Mouse (Mus musculus): Measurements from ENCODE around the gene Clcn5. TPM values are rescaled to one million over a fixed set of nuclear protein-coding genes. Genes with fewer than 3 reads are reported as not detected.
A peak's percentile ranks its signal among the peaks of the same experiment; 100 is the strongest.

Clcn5 gene
- polyA plus RNA-seq (2016; fragmentation: Nextera tagmentation; extraction: Ambion mirVana): 12.8 and 17.8 TPM in 2 replicates

DNA sequence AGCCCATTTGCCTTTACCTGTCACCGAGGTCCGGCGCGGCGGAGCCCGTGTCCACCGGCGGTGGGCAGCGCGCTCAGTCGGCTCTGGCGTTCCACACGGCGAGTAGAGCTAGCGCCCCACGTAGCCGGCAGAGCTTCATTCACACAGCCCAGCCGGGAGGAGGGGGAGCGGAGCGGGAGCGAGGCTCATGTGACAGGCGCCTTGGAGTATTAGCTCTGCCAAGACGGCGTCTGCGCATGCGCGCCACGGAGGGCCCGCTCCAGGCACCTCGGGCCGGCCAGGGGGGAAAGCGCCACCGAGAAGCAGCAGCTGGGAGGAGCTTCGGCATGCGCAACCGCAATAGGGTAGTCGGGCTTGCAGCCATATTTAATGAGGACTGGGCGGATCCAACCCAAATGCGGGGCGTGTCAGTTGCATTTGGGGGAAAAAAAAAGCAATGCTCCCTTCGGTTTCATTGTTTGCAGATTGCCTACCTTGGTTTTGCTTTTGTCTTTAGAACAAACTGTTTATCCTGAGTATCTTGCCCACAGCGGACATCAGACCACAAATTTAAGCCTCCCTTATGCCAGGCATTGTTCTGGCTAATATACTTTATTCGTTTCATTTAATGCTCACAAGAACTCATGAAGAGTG lies at the start of gene Clcn5:
Clcn5 (minus strand) TSS at position 270 of the 633 bp plus-strand sequence.
- peaks cover 17% of the 10 kb centered on the region; the same call in 1 of the 2 replicates for H3K4me1 ChIP-seq
- WGBS: 10% methylated on average over 43 of the region's 43 CpGs
- H3K9me3 ChIP-seq (replicated peaks): no peaks in the 10 kb centered on the region

DNA sequence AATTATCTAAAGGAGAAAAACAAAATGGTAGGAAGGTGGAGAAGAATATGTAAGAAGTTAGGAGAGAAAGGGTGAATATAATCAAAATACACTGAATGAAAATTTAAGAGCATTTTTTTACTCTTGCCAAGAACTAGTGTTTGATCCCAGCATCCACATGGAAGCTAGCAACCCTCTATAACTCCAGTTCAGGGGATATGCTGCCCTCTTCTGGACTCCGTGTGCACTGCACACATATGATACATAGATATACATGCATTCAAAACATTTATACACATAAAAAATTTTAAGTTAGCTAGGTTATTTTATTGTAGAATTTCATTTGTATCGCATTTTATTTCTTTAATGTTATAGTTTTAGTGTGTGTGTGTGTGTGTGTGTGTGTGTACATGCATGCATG lies 6.3 kb upstream of the Clcn5 start:
- Histone ChIP-seq H3K27me3 (ENCODE audit: low read depth, poor library complexity, severe bottlenecking) (no peaks in the 10 kb centered on the region), H3K9me3 (replicated peaks) (no peaks in the 10 kb centered on the region), H3K4me1 (no peaks in the 10 kb centered on the region), H3K27ac (no peak overlapping the region), H3K4me3 (no peak overlapping the region), H3K36me3 (no peaks in the 10 kb centered on the region)
- no peak for DNase-seq (ENCODE audit: low spot score)
- 41% methylated on average over 2 of the region's 2 CpGs for WGBS

More for the DNA sequence above, at the start of gene Clcn5:
- peak; percentile 93 for DNase-seq (ENCODE audit: low spot score)
- Histone ChIP-seq H3K27me3 (ENCODE audit: low read depth, poor library complexity, severe bottlenecking) (peaks cover 9% of the 10 kb centered on the region; the same call in 1 of the 2 replicates), H3K36me3 (no peaks in the 10 kb centered on the region), H3K27ac (peak within 1 kb of the TSS; percentile 87), H3K4me3 (peak within 1 kb of the TSS; percentile 61)

GRCm38 (mm10) chrX:7322288-7322687 lies 3.1 kb upstream of the Clcn5 start:
- Histone ChIP-seq H3K9me3 (replicated peaks) (no peaks in the 10 kb centered on the region), H3K4me1 (no peaks in the 10 kb centered on the region), H3K27ac (no peak overlapping the region), H3K36me3 (no peaks in the 10 kb centered on the region), H3K27me3 (ENCODE audit: low read depth, poor library complexity, severe bottlenecking) (peaks cover 9% of the 10 kb centered on the region; the same call in 1 of the 2 replicates), H3K4me3 (no peak overlapping the region)
- DNase-seq (ENCODE audit: low spot score): peak; percentile 52
- WGBS: 14% methylated on average over 7 of the region's 7 CpGs

DNA sequence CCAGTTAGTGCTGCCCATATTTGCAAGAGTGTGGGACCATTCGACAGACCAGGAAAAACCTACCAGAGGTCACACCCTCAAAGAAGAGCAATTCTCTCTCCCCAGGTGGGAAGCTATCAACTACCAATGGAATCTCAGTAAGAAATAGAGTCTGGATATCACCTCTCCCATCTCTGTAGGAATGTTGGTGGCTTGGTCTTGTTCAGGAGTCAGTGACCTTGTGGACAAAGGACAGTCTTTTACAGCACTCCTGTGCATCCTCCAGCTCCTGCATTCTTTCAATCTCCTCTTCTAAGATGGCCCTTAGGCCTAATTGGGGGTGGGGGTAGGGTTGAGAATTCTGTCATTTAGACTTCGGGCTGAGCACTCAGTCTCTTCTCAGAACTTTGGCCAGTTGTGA lies 1.4 kb upstream of the Clcn5 start:
- no peaks in the 10 kb centered on the region for H3K9me3 ChIP-seq (replicated peaks)
- DNase-seq (ENCODE audit: low spot score): no peak
- H3K36me3 ChIP-seq: no peaks in the 10 kb centered on the region
- peaks cover 7% of the 10 kb centered on the region; the same call in 1 of the 2 replicates for H3K4me1 ChIP-seq
- H3K27ac ChIP-seq: no peak overlapping the region
- WGBS: 63% methylated on average over 2 of the region's 2 CpGs
- H3K27me3 ChIP-seq (ENCODE audit: low read depth, poor library complexity, severe bottlenecking): peaks cover 9% of the 10 kb centered on the region; the same call in 1 of the 2 replicates
- no peak overlapping the region for H3K4me3 ChIP-seq

- no peak for DNase-seq (ENCODE audit: low spot score)
- 12% methylated on average over 31 of the region's 37 CpGs for WGBS
These were observed 570 bp downstream of the Clcn5 start for GRCm38 (mm10) chrX:7318551-7319025.

GRCm38 (mm10) chrX:7315115-7315514 lies 4.0 kb downstream of the Clcn5 start:
- Histone ChIP-seq H3K27me3 (ENCODE audit: low read depth, poor library complexity, severe bottlenecking) (peaks cover 9% of the 10 kb centered on the region; the same call in 1 of the 2 replicates), H3K27ac (peak overlapping the region; percentile 42; the same call in 1 of the 2 replicates), H3K4me3 (no peak overlapping the region), H3K9me3 (replicated peaks) (no peaks in the 10 kb centered on the region), H3K36me3 (no peaks in the 10 kb centered on the region), H3K4me1 (peaks cover 17% of the 10 kb centered on the region; the same call in 1 of the 2 replicates)
- WGBS: 30% methylated on average over 10 of the region's 10 CpGs
- DNase-seq (ENCODE audit: low spot score): peak; percentile 29

More at GRCm38 (mm10) chrX:7318551-7319025, 570 bp downstream of the Clcn5 start:
- Histone ChIP-seq H3K4me1 (peaks cover 17% of the 10 kb centered on the region; the same call in 1 of the 2 replicates), H3K36me3 (no peaks in the 10 kb centered on the region), H3K4me3 (peak overlapping the region; percentile 61), H3K27me3 (ENCODE audit: low read depth, poor library complexity, severe bottlenecking) (peaks cover 9% of the 10 kb centered on the region; the same call in 1 of the 2 replicates), H3K27ac (peak overlapping the region; percentile 87), H3K9me3 (replicated peaks) (no peaks in the 10 kb centered on the region)

GRCm38 (mm10) chrX:7314645-7315044 lies 4.5 kb downstream of the Clcn5 start:
- Histone ChIP-seq H3K36me3 (no peaks in the 10 kb centered on the region), H3K9me3 (replicated peaks) (no peaks in the 10 kb centered on the region), H3K4me3 (no peak overlapping the region), H3K27ac (peak overlapping the region; percentile 42; the same call in 1 of the 2 replicates), H3K4me1 (peaks cover 17% of the 10 kb centered on the region; the same call in 1 of the 2 replicates), H3K27me3 (ENCODE audit: low read depth, poor library complexity, severe bottlenecking) (peaks cover 9% of the 10 kb centered on the region; the same call in 1 of the 2 replicates)
- DNase-seq (ENCODE audit: low spot score): peak; percentile 29
- WGBS: 33% methylated on average over 4 of the region's 4 CpGs

DNA sequence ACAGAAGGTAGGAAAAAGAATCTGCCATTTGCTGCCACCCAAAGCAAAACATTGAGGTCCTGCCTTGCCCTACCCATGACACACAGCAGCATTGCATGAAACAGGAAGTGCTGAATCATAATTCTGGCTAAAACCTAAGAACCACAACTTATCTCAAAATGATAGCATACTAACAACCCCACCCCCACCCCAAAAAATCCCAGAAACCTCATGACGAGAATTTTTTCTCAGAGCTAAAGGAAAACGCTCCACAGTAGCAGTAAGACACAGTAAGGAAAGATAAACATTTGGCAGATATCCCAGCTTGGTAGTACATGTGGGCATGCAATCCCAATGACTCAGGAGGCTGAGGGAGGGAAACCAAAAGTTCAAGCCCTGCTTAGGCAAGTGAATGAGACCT lies 10.9 kb downstream of the Clcn5 start:
- no peak overlapping the region for H3K27ac ChIP-seq
- H3K9me3 ChIP-seq (replicated peaks): no peaks in the 10 kb centered on the region
- H3K27me3 ChIP-seq (ENCODE audit: low read depth, poor library complexity, severe bottlenecking): no peaks in the 10 kb centered on the region
- no peaks in the 10 kb centered on the region for H3K4me1 ChIP-seq
- 82% methylated on average over 2 of the region's 2 CpGs for WGBS
- no peak overlapping the region for H3K4me3 ChIP-seq
- H3K36me3 ChIP-seq: no peaks in the 10 kb centered on the region
- DNase-seq (ENCODE audit: low spot score): no peak

DNA sequence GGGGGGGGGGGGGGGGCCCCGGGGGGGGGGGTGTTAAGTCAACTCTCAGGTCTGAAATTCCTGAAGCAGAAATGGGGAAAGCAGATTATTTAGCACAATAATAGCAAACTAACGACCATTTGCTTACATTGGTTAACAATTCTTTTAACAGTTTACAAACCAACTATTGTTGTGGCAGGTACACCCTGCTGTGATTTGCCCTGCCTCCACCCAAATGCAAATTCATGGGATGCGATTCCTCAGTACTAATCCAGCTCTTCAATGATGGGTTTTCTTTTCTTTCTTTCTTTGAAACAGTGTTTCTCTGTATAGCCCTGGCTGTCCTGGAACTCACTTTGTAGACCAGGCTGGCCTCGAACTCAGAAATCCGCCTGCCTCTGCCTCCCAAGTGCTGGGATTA lies 12.3 kb downstream of the Clcn5 start:
- H3K9me3 ChIP-seq (replicated peaks): no peaks in the 10 kb centered on the region
- no peaks in the 10 kb centered on the region for H3K36me3 ChIP-seq
- H3K4me3 ChIP-seq: no peak overlapping the region
- H3K4me1 ChIP-seq: no peaks in the 10 kb centered on the region
- 63% methylated on average over 4 of the region's 5 CpGs for WGBS
- no peak overlapping the region for H3K27ac ChIP-seq
- H3K27me3 ChIP-seq (ENCODE audit: low read depth, poor library complexity, severe bottlenecking): no peaks in the 10 kb centered on the region
- no peak for DNase-seq (ENCODE audit: low spot score)

GRCm38 (mm10) chrX:7292981-7293380 lies 26.2 kb downstream of the Clcn5 start:
- H3K4me3 ChIP-seq: no peak overlapping the region
- no peaks in the 10 kb centered on the region for H3K36me3 ChIP-seq
- H3K27ac ChIP-seq: no peak overlapping the region
- H3K27me3 ChIP-seq (ENCODE audit: low read depth, poor library complexity, severe bottlenecking): no peaks in the 10 kb centered on the region
- 85% methylated on average over 2 of the region's 2 CpGs for WGBS
- no peaks in the 10 kb centered on the region for H3K9me3 ChIP-seq (replicated peaks)
- DNase-seq (ENCODE audit: low spot score): no peak
- no peaks in the 10 kb centered on the region for H3K4me1 ChIP-seq

GRCm38 (mm10) chrX:7292151-7292768 lies 26.9 kb downstream of the Clcn5 start:
- Histone ChIP-seq H3K27ac (no peak overlapping the region), H3K9me3 (replicated peaks) (no peaks in the 10 kb centered on the region), H3K4me1 (no peaks in the 10 kb centered on the region), H3K27me3 (ENCODE audit: low read depth, poor library complexity, severe bottlenecking) (no peaks in the 10 kb centered on the region), H3K36me3 (no peaks in the 10 kb centered on the region), H3K4me3 (no peak overlapping the region)
- DNase-seq (ENCODE audit: low spot score): no peak
- WGBS: 94% methylated on average over 8 of the region's 8 CpGs

GRCm38 (mm10) chrX:7288976-7289375 lies 30.2 kb downstream of the Clcn5 start:
- Histone ChIP-seq H3K36me3 (no peaks in the 10 kb centered on the region), H3K4me1 (no peaks in the 10 kb centered on the region), H3K9me3 (replicated peaks) (no peaks in the 10 kb centered on the region), H3K27ac (no peak overlapping the region), H3K27me3 (ENCODE audit: low read depth, poor library complexity, severe bottlenecking) (no peaks in the 10 kb centered on the region), H3K4me3 (no peak overlapping the region)
- 18% methylated on average over 2 of the region's 2 CpGs for WGBS
- DNase-seq (ENCODE audit: low spot score): no peak
